Comparison of ENCODE assay signal across 18 mouse cellular contexts in genomic region chr6:117207289-117207688, GRCm38 (mm10). TPM values are rescaled to one million over a fixed set of nuclear protein-coding genes. Genes with fewer than 3 reads are reported as not detected.
DNase-seq lines count a peak whose midpoint lies in the region; TF ChIP-seq lines count a peak whose summit lies in the region.
"Had no signal": no experiment of that assay in that cellular context is flagged by ENCODE, and none has a peak within 500 bp of the region (broad histone marks: within the 10 kb centered on the region; RNA-seq: fewer than 3 reads in every experiment).

No protein-coding gene starts in this region.

- no peaks in the 10 kb centered on the region for H3K27me3 ChIP-seq in myocyte (ENCODE audit: control insufficient read depth, insufficient read depth, insufficient read length)
- H3K27me3 ChIP-seq: hindbrain, embryonic 12.5 days had no signal

- no peaks in the 10 kb centered on the region for H3K36me3 ChIP-seq in myocyte (ENCODE audit: control insufficient read depth, insufficient read depth)
- H3K36me3 ChIP-seq: embryonic facial prominence, embryonic 13.5 days; heart, embryonic 13.5 days; hindbrain, embryonic 12.5 days had no signal

- peak; percentile 51 for DNase-seq in adrenal gland, adult 2 months
- no peak for DNase-seq in adrenal gland, postnatal 10 days
- DNase-seq in heart, adult 11 months: peak; percentile 60
- no peak for DNase-seq in heart, adult 8-10 months (ENCODE audit: low spot score)
- DNase-seq in kidney, postnatal 36 days: peak; percentile 26 to 27
- DNase-seq in kidney, postnatal 14 days: no peak
- no peak for DNase-seq in ovary, postnatal 36 days (ENCODE audit: low spot score)
- DNase-seq: cerebellum, adult 18-20 months; cerebellum, adult 9-11 months; cerebellum, postnatal 36 days; gastrocnemius, adult 2 months; heart, postnatal 4 days had no signal

- no peak overlapping the region for H3K4me3 ChIP-seq in myocyte
- H3K4me3 ChIP-seq: embryonic facial prominence, embryonic 13.5 days; gastrocnemius, adult 2 months; heart, embryonic 13.5 days; hindbrain, embryonic 12.5 days had no signal

- no peaks in the 10 kb centered on the region for H3K79me2 ChIP-seq in myocyte (ENCODE audit: control insufficient read depth, insufficient read depth)

- peak overlapping the region; percentile 19 for H3K4me2 ChIP-seq in myocyte (ENCODE audit: low read depth)
- H3K4me2 ChIP-seq: embryonic facial prominence, embryonic 13.5 days; heart, embryonic 13.5 days; hindbrain, embryonic 12.5 days had no signal

- H3ac ChIP-seq in myocyte (ENCODE audit: control insufficient read depth, insufficient read length): no peak overlapping the region

- TF ChIP-seq POLR2A in myocyte (IDR thresholded peaks at IDR 0.05; ENCODE audit: insufficient read length, low read depth): no peak

TF ChIP-seq in myocyte, 11 proteins besides CTCF, POLR2A, EP300 and RAD21:
- TF ChIP-seq USF1 (IDR thresholded peaks at IDR 0.05; ENCODE audit: low read depth): no peak
- no peak for TF ChIP-seq REST (IDR thresholded peaks at IDR 0.05; ENCODE audit: insufficient read depth, insufficient read length)
- no peak for TF ChIP-seq E2F4 (IDR thresholded peaks at IDR 0.05; ENCODE audit: insufficient read depth)
- TF ChIP-seq MYOD1 (IDR thresholded peaks at IDR 0.05; ENCODE audit: control insufficient read depth in 1 of 3, insufficient read length in 2 of 3, low read depth in 2 of 3): no peak

RNA-seq across cellular contexts. Expression of gene Cxcl12, which starts 39.0 kb away (rescaled TPM):
- 10 to 100 TPM; 51.9 to 67.4 TPM for total RNA-seq in adrenal gland, adult 2 months (2021)
- 141 and 151 TPM in 2 replicates for polyA plus RNA-seq in adrenal gland, adult 2 months (2012; rRNA removed)
- 100 to 1,000 TPM; 113 to 126 TPM for total RNA-seq in adrenal gland, postnatal 10 days (2021)
- 100 to 1,000 TPM in 3 of 4 experiments, 10 to 100 TPM in 1; 98.2 to 127 (median 109) TPM for total RNA-seq in heart, adult 8-10 months (2022)
- 7.5 TPM for polyA plus RNA-seq in myocyte (2012; fragmentation: generic; extraction: Trizol)
- total RNA-seq: MEL had no signal
- polyA plus RNA-seq: inflammation-experienced regulatory T-cells, adult 6 months had no signal

Comparison
In these comparisons a context has a peak if more than half of its experiments do, and no peak if none do; other contexts are left out.
1. DNase-seq: peak in adrenal gland, adult 2 months (single experiment), heart, adult 11 months (single experiment) and kidney, postnatal 36 days (2 of 2); none in adrenal gland, postnatal 10 days (single experiment), heart, adult 8-10 months (single experiment), kidney, postnatal 14 days (single experiment) and ovary, postnatal 36 days (single experiment).